Mouse (Mus musculus): ENCODE measurements around the gene Cd302. TPM values are rescaled to one million over a fixed set of nuclear protein-coding genes. Genes with fewer than 3 reads are reported as not detected.

Cd302 gene
- polyA plus RNA-seq (2016; fragmentation: Nextera tagmentation; extraction: Ambion mirVana): 9.3 and 13.2 TPM in 2 replicates

DNA sequence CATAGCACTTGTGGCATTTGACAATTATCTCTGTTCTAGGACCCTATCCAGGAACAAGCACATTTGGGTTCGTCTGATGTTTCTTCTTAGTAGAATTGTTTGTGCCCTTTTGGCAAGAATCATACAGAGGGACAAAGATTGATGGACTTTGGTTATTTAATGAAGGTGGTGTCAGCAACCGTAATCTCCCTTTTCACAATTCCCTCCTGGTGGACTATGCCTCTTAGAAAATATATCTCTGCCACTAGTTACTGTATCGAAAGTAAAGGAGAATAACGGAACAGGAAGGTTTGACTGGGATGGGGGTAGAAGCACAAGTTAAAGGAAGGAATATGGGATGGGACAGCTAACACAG lies at the start of gene Cd302:
Gene Cd302 (minus strand): TSS at position 22 of the 355 bp plus-strand sequence.
- H3K9me3 ChIP-seq: no peaks in the 10 kb centered on the region
- 63% methylated on average over 4 of the region's 4 CpGs for WGBS
- no peak for ATAC-seq (ENCODE audit: low FRiP score)
- peaks cover 16% of the 10 kb centered on the region for H3K4me1 ChIP-seq
- H3K27ac ChIP-seq: no peak within 1 kb of the TSS
- H3K9ac ChIP-seq: peak within 1 kb of the TSS; percentile 51
- peak within 1 kb of the TSS; percentile 92 for H3K4me2 ChIP-seq
- H3K4me3 ChIP-seq (replicated peaks): peak within 1 kb of the TSS; percentile 46
- H3K27me3 ChIP-seq: peaks cover 40% of the 10 kb centered on the region
- H3K36me3 ChIP-seq (replicated peaks): no peaks in the 10 kb centered on the region

DNA sequence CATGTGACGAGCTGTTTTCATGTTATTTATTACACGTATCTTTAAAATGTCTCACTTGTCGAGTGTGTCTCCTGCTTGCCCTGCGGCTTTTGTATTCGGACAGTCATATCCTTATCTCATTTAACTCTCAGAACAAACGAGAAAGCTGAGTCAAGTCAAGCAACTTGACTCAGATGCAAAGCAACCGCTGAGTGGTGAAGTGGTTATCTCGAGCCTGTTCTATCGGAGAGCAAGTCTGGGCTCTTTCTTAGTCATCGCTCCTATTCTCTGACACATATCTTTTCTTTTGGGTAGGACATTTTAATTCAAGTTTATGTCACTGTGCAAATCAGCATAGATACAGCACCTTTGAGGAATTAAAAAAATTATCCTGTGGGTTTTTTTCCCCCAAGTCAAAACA lies 44.4 kb upstream of the Cd302 start:
- H3K9me3 ChIP-seq: no peaks in the 10 kb centered on the region
- H3K4me3 ChIP-seq (replicated peaks): no peak overlapping the region
- ATAC-seq (ENCODE audit: low FRiP score): no peak
- WGBS: 94% methylated on average over 10 of the region's 10 CpGs
- no peaks in the 10 kb centered on the region for H3K36me3 ChIP-seq (replicated peaks)
- no peak overlapping the region for H3K4me2 ChIP-seq
- H3K4me1 ChIP-seq: no peaks in the 10 kb centered on the region
- H3K27me3 ChIP-seq: no peaks in the 10 kb centered on the region
- no peak overlapping the region for H3K9ac ChIP-seq
- H3K27ac ChIP-seq: no peak overlapping the region

DNA sequence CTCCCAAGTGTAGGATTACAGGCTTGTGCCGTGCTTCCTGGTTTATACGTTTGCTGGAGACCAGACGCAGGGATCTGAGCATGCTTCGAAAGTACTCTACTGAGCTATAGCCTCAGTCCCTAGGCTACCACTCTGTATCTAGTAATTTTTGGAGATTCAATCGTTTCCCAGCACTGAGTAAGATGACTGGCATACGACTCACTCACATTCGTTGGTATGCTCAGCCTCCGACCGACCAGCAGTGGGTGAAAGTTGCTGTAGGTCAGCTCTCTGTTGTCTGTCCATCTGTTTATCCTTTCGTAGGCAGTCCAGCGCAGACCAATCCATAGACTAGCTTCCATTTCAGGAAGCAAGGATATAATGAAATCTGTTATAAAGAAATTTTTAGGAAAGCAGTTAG lies 43.3 kb upstream of the Cd302 start:
- H3K27me3 ChIP-seq: no peaks in the 10 kb centered on the region
- 91% methylated on average over 11 of the region's 11 CpGs for WGBS

DNA sequence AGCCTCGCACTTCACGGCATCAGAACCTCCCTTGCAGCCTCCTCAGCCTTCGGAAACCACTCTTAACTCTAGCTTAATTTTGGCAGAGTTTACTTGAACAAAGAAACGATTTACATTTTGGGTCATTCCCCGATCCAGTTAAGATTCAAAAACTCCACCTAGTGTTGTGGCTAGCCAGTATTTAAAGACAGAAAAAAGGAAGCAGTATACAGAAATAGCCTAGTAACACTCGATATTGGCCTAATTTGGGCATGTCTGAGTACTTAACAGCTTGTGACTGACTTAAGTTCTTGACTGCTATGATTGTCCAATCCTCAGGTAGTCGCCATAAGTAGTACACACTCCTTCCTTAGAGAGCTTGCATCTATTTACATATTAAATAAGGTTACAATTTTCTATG lies 42.7 kb upstream of the Cd302 start:
- Histone ChIP-seq H3K4me3 (replicated peaks) (no peak overlapping the region), H3K36me3 (replicated peaks) (no peaks in the 10 kb centered on the region), H3K9ac (no peak overlapping the region), H3K27me3 (no peaks in the 10 kb centered on the region), H3K27ac (no peak overlapping the region), H3K9me3 (no peaks in the 10 kb centered on the region), H3K4me1 (no peaks in the 10 kb centered on the region), H3K4me2 (no peak overlapping the region)
- no peak for ATAC-seq (ENCODE audit: low FRiP score)
- 91% methylated on average over 7 of the region's 7 CpGs for WGBS

More for the DNA sequence above, 43.3 kb upstream of the Cd302 start:
- H3K9me3 ChIP-seq: no peaks in the 10 kb centered on the region
- no peak overlapping the region for H3K9ac ChIP-seq
- H3K4me1 ChIP-seq: no peaks in the 10 kb centered on the region
- no peak overlapping the region for H3K4me2 ChIP-seq
- no peak overlapping the region for H3K27ac ChIP-seq
- H3K36me3 ChIP-seq (replicated peaks): no peaks in the 10 kb centered on the region
- ATAC-seq (ENCODE audit: low FRiP score): no peak
- no peak overlapping the region for H3K4me3 ChIP-seq (replicated peaks)

DNA sequence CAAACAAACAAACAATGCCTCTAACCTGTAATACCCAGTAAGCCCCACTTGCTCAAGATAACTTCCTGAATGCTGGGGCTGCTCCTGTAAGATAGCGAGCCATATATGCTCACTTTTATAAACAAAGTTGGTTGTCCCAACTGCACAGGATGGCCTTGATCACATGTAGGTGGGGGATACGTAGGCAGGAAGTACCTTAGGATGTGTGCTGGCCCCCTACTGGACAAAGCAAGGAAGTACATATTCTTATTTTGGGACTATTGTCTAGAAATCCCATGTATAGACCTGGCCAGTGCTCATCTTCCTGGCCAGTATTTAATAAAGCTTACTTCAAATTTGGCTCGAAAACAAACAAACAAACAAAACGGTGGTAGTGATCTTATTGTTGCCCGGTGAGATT lies 39.1 kb upstream of the Cd302 start:
- ATAC-seq (ENCODE audit: low FRiP score): no peak
- Histone ChIP-seq H3K9ac (no peak overlapping the region), H3K4me3 (replicated peaks) (no peak overlapping the region), H3K4me2 (no peak overlapping the region), H3K36me3 (replicated peaks) (no peaks in the 10 kb centered on the region), H3K27me3 (no peaks in the 10 kb centered on the region), H3K4me1 (no peaks in the 10 kb centered on the region), H3K27ac (no peak overlapping the region), H3K9me3 (no peaks in the 10 kb centered on the region)
- WGBS: 87% methylated on average over 5 of the region's 5 CpGs

DNA sequence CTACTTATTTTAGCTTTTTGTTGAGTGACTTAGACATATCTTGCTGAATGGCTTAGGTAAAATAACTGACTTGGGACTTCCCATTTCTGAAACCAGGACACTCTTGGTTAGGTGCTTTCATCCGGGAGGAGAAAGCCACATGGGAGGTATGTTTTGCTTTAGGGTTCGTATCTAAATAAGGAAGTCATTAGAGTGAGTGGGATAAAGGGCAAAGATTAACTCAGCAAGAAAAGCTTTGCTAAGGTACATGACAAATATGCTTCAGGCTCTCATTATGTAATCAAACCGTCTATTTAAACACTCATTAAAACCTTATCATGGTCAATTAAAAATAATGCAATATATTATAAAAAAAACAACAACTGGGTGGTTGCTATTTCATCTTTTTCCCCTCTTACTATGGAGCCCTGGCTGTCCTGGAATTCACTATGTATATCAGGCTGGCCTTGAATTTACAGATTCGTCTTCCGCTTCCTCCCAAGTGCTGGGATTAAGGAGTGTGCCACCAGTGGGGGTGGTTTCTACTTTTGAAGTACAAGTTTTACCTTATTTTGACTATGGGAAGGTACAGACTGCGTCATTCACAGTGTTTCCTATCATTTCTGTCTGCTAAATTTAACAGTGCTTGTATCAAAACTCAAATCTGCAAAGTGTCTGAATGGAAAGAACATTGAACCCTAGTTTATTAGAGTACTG lies 37.9 kb upstream of the Cd302 start:
- Histone ChIP-seq H3K4me1 (no peaks in the 10 kb centered on the region; the same call in 1 of the 2 replicates), H3K36me3 (replicated peaks) (no peaks in the 10 kb centered on the region), H3K4me2 (no peak overlapping the region), H3K4me3 (replicated peaks) (no peak overlapping the region), H3K27me3 (no peaks in the 10 kb centered on the region), H3K9ac (no peak overlapping the region), H3K27ac (no peak overlapping the region), H3K9me3 (no peaks in the 10 kb centered on the region)
- ATAC-seq (ENCODE audit: low FRiP score): no peak
- WGBS: 77% methylated on average over 6 of the region's 6 CpGs

DNA sequence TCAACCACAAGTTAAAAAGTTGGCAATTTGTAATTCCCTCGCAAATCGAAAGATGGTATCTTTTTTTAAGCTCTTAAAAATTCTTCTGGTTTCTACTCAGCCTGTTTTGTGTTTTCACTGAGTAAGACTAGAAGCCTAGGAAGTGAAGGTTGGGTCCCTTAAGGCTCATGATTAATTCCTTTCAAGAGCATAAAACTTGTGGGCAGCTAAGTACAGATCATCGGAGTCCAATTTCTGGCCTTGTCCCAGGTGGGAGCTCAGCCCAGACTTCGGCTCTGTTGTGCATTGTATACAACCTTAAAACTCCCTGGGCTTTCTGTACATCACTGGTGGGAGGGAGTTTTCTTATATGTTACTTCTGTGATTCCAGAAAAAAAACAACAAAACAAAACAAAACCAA lies 19.5 kb upstream of the Cd302 start:
- H3K27me3 ChIP-seq: no peaks in the 10 kb centered on the region
- H3K9ac ChIP-seq: no peak overlapping the region
- 88% methylated on average over 4 of the region's 4 CpGs for WGBS
- no peaks in the 10 kb centered on the region for H3K9me3 ChIP-seq
- H3K27ac ChIP-seq: no peak overlapping the region
- no peak overlapping the region for H3K4me3 ChIP-seq (replicated peaks)
- H3K4me1 ChIP-seq: no peaks in the 10 kb centered on the region
- no peak overlapping the region for H3K4me2 ChIP-seq
- no peaks in the 10 kb centered on the region for H3K36me3 ChIP-seq (replicated peaks)
- ATAC-seq (ENCODE audit: low FRiP score): no peak

DNA sequence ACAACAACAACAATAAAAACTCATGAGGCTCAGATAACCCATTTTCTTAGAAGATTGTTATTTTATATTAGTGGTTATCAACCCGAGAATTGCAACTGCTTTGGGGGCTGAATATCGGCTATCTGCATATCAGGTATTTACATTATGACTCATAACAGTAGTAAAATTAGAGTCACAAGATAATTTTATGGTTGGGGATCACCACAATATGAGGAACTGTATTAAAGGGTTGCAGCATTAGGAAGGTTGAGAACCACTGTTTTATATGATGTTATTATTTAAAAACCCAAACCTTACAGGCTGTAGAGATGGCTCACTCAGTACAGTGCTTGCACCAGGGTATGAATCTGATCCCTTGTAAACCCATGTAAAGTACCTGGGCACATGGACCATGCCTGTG lies 15.0 kb upstream of the Cd302 start:
- ATAC-seq (ENCODE audit: low FRiP score): no peak

DNA sequence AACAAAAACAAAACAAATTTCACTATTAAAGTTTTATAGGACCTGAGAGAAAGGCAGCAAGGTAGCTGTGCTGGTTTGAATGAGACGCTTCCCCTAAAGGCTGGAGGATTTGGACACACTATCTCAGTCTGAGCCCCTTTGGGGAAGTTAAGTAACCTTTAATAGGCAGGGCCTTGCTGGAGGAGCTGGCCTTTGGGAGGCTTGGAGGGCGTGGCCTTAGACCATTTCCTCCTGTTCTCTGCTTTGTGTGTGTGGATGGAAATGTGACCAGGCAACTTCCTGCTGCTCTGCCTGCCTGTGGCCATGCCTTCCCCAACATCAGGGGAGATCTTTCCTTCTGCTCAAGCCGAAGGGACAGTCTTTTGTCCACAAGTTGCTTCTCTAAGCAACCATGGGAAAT lies 14.0 kb upstream of the Cd302 start:
- H3K4me1 ChIP-seq: no peaks in the 10 kb centered on the region
- H3K36me3 ChIP-seq (replicated peaks): no peaks in the 10 kb centered on the region
- H3K4me2 ChIP-seq: no peak overlapping the region
- no peak overlapping the region for H3K4me3 ChIP-seq (replicated peaks)
- 78% methylated on average over 3 of the region's 3 CpGs for WGBS
- H3K27me3 ChIP-seq: no peaks in the 10 kb centered on the region
- no peak overlapping the region for H3K9ac ChIP-seq
- H3K9me3 ChIP-seq: no peaks in the 10 kb centered on the region
- no peak for ATAC-seq (ENCODE audit: low FRiP score)
- H3K27ac ChIP-seq: no peak overlapping the region

More for the DNA sequence above, 15.0 kb upstream of the Cd302 start:
- Histone ChIP-seq H3K4me1 (no peaks in the 10 kb centered on the region), H3K4me3 (replicated peaks) (no peak overlapping the region), H3K27me3 (no peaks in the 10 kb centered on the region), H3K9ac (no peak overlapping the region), H3K9me3 (no peaks in the 10 kb centered on the region), H3K4me2 (no peak overlapping the region), H3K27ac (no peak overlapping the region), H3K36me3 (replicated peaks) (no peaks in the 10 kb centered on the region)
- 93% methylated on average over 2 of the region's 2 CpGs for WGBS

DNA sequence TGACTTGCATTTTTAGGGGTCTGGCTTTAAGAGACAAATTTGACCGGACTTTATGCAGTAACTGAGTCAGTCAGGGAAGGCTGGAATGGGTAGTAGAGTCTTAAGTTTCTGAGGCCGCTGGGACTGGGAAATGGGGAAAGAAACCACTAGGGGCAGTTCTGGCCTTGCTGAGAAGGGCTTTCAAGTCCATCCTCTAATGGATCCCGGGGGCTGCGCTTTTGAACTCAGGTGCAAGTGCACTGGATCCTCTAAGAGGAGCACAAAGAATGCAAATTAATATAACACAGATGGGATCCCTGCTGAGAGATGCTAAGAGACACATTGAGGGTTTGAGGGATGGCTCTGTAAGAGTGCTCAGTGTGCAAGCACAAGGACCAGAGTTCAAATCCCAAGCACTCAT lies 7.1 kb upstream of the Cd302 start:
- Histone ChIP-seq H3K36me3 (replicated peaks) (no peaks in the 10 kb centered on the region), H3K4me1 (no peaks in the 10 kb centered on the region), H3K9me3 (no peaks in the 10 kb centered on the region), H3K27me3 (no peaks in the 10 kb centered on the region), H3K4me3 (replicated peaks) (no peak overlapping the region), H3K4me2 (no peak overlapping the region), H3K9ac (no peak overlapping the region), H3K27ac (no peak overlapping the region)
- 82% methylated on average over 4 of the region's 4 CpGs for WGBS
- no peak for ATAC-seq (ENCODE audit: low FRiP score)

DNA sequence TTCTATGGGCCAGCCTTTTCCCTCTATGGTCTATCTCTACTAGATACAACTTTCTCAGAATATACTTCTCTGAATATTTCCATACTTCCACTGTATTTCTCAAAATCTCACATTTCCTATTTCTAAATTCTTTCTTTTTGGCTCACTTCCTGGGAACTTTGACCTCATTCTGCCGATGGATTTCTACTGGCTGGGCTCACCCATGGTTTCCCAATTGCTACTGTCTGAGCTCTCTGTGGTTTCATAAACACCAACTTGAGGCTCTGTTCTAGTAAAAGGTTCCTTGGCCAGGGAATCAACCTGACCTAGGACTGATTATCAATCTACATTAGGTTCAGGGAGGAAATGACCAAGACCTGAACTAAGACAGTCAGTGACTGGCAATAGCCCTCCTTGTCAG lies 5.2 kb upstream of the Cd302 start:
- Histone ChIP-seq H3K27me3 (peaks cover 17% of the 10 kb centered on the region), H3K4me1 (no peaks in the 10 kb centered on the region), H3K4me2 (no peak overlapping the region), H3K36me3 (replicated peaks) (no peaks in the 10 kb centered on the region), H3K9me3 (no peaks in the 10 kb centered on the region), H3K27ac (no peak overlapping the region), H3K9ac (no peak overlapping the region), H3K4me3 (replicated peaks) (no peak overlapping the region)
- ATAC-seq (ENCODE audit: low FRiP score): no peak
- WGBS: 97% methylated on average over 1 of the region's 1 CpGs

DNA sequence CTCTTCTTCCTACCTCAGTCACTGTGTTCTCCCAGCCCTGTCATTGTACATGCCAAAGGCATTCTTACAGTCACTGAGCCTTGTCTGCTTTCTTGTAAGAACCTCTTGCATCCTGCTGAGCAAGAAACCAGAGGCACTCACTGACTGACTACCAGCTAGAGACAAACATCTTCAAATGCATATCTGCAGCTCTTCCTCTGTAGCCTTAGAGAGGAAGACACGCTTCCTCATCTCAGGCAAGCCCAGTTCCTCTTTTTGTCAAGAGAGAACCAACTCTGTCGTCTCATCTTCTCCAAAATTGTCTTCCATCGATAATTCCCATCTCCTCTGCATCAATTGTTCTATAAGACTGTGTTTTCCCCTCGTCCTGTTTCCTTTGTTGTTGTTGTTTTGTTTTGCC lies 4.3 kb upstream of the Cd302 start:
- no peak overlapping the region for H3K4me3 ChIP-seq (replicated peaks)
- H3K9me3 ChIP-seq: no peaks in the 10 kb centered on the region
- H3K4me1 ChIP-seq: peaks cover 8% of the 10 kb centered on the region
- peaks cover 25% of the 10 kb centered on the region for H3K27me3 ChIP-seq
- H3K4me2 ChIP-seq: no peak overlapping the region
- no peak for ATAC-seq (ENCODE audit: low FRiP score)
- no peaks in the 10 kb centered on the region for H3K36me3 ChIP-seq (replicated peaks)
- H3K9ac ChIP-seq: no peak overlapping the region
- WGBS: 86% methylated on average over 4 of the region's 4 CpGs
- no peak overlapping the region for H3K27ac ChIP-seq

DNA sequence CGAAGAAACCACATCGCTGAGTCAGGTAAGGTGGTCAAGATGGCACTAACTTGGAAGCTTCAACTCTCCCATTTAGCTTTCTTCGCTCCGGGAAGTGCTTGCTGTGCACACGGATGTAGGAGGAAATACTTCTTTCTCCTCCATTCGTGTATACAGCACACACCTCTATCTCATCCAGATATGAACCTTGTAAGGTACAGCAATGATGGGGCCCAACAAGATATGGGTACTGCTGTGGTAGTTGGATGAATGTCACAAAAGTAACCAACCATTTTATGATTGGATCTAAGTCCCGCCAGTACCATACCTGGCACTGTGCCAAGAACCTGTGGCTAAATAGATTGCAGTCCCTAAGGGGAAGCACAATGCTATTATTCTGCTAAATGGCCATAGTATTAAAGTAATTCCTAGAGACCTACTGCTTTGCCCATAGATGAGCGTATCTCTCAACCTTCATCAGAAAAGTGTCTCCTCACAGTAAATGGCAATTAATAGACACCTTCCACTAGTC lies 874 bp upstream of the Cd302 start:
- 86% methylated on average over 8 of the region's 8 CpGs for WGBS
- no peak overlapping the region for H3K27ac ChIP-seq

More for the DNA sequence above, 874 bp upstream of the Cd302 start:
- Histone ChIP-seq H3K4me3 (replicated peaks) (no peak overlapping the region), H3K4me1 (peaks cover 16% of the 10 kb centered on the region), H3K27me3 (peaks cover 40% of the 10 kb centered on the region), H3K36me3 (replicated peaks) (no peaks in the 10 kb centered on the region), H3K9ac (no peak overlapping the region), H3K9me3 (no peaks in the 10 kb centered on the region), H3K4me2 (no peak overlapping the region)
- ATAC-seq (ENCODE audit: low FRiP score): no peak

Measured in forebrain, embryonic 12.5 days (tissue).